Mouse (Mus musculus): Measurements from ENCODE around the gene 3110001I22Rik. TPM values are rescaled to one million over a fixed set of nuclear protein-coding genes. Genes with fewer than 3 reads are reported as not detected.
"Not testable (repeated sequence)": the region's sequence is repeated elsewhere in the genome, so short reads cannot be mapped to it uniquely, and the experiment has no call there.

Gene 3110001I22Rik
- 7.8 and 10.9 TPM in 2 replicates for total RNA-seq (2012; rRNA removed)

GRCm38 (mm10) chr16:13671685-13672385, at the start of gene 3110001I22Rik, which contains the start of gene Bfar:
Gene 3110001I22Rik, plus strand, starts transcription at chr16:13671929.
Gene Bfar, plus strand, starts transcription at chr16:13671858.
- peak within 1 kb of the TSS; percentile 80 to 91 for H3K4me3 ChIP-seq (ENCODE audit: insufficient read depth in 1 of 2, low read depth in 1 of 2, low read length in 2 of 2, poor library complexity in 1 of 2, severe bottlenecking in 1 of 2)
- in situ Hi-C loops (cut with MboI; ENCODE audit: low sequenced_read_pairs in 2 of 2, unreplicated experiment in 2 of 2): no loop called here
- DNase-seq (ENCODE audit: low read depth, low spot score): peak; percentile 87
- TF ChIP-seq HCFC1 (IDR thresholded peaks at IDR 0.05; ENCODE audit: borderline replicate concordance, insufficient read depth, low read length) (0 out of 2 replicates have a peak, but pooled peaks have one; percentile 51), ZNF384 (IDR thresholded peaks at IDR 0.05; ENCODE audit: low read depth, low read length) (no peak)
- peaks cover 0 to 6% of the 10 kb centered on the region in 2 experiments; a peak in 1 of 4 replicates for H3K4me1 ChIP-seq (ENCODE audit: control insufficient read depth in 2 of 2, insufficient read depth in 2 of 2, low read length in 2 of 2, poor library complexity in 1 of 2)
- H3K9ac ChIP-seq (ENCODE audit: insufficient read depth, low read depth, low read length, poor library complexity, severe bottlenecking): peak within 1 kb of the TSS; percentile 92
- no peaks in the 10 kb centered on the region for H3K9me3 ChIP-seq (ENCODE audit: control insufficient read depth, insufficient read depth, low read depth, low read length)
- H3K36me3 ChIP-seq (ENCODE audit: control insufficient read depth, insufficient read depth, low read length, poor library complexity, severe bottlenecking): peaks cover 2% of the 10 kb centered on the region; the same call in 1 of the 2 replicates
- H3K27ac ChIP-seq (ENCODE audit: insufficient read depth, low read depth, low read length, poor library complexity, severe bottlenecking): peak within 1 kb of the TSS; percentile 34

GRCm38 (mm10) chr16:13628345-13628744, 43.4 kb upstream of the 3110001I22Rik start:
- TF ChIP-seq CHD2 (IDR thresholded peaks at IDR 0.05; ENCODE audit: low read depth, low read length): no peak
- no peak for TF ChIP-seq ZNF384 (IDR thresholded peaks at IDR 0.05; ENCODE audit: low read depth, low read length)
- TF ChIP-seq MAFK (IDR thresholded peaks at IDR 0.05; ENCODE audit: insufficient read depth, low read depth, low read length): no peak
- no peak for TF ChIP-seq HCFC1 (IDR thresholded peaks at IDR 0.05; ENCODE audit: borderline replicate concordance, insufficient read depth, low read length)
- TF ChIP-seq ZC3H11A (IDR thresholded peaks at IDR 0.05; ENCODE audit: borderline replicate concordance, low read depth, low read length): no peak
- Histone ChIP-seq H3K9ac (ENCODE audit: insufficient read depth, low read depth, low read length, poor library complexity, severe bottlenecking) (no peak overlapping the region), H3K36me3 (ENCODE audit: control insufficient read depth, insufficient read depth, low read length, poor library complexity, severe bottlenecking) (peaks cover 21% of the 10 kb centered on the region), H3K9me3 (ENCODE audit: control insufficient read depth, insufficient read depth, low read depth, low read length) (no peaks in the 10 kb centered on the region), H3K4me1 (ENCODE audit: control insufficient read depth in 2 of 2, insufficient read depth in 2 of 2, low read length in 2 of 2, poor library complexity in 1 of 2) (no peaks in the 10 kb centered on the region), H3K4me3 (ENCODE audit: insufficient read depth in 1 of 2, low read depth in 1 of 2, low read length in 2 of 2, poor library complexity in 1 of 2, severe bottlenecking in 1 of 2) (no peak overlapping the region), H3K27ac (ENCODE audit: insufficient read depth, low read depth, low read length, poor library complexity, severe bottlenecking) (no peak overlapping the region)
- in situ Hi-C loops (cut with MboI; ENCODE audit: low sequenced_read_pairs in 2 of 2, unreplicated experiment in 2 of 2): no loop called here
- DNase-seq (ENCODE audit: low read depth, low spot score): peak; percentile 26

- DNase-seq (ENCODE audit: low read depth, low spot score); H3K4me1 ChIP-seq (ENCODE audit: control insufficient read depth in 2 of 2, insufficient read depth in 2 of 2, low read length in 2 of 2, poor library complexity in 1 of 2); H3K9me3 ChIP-seq (ENCODE audit: control insufficient read depth, insufficient read depth, low read depth, low read length); H3K9ac ChIP-seq (ENCODE audit: insufficient read depth, low read depth, low read length, poor library complexity, severe bottlenecking); H3K27ac ChIP-seq (ENCODE audit: insufficient read depth, low read depth, low read length, poor library complexity, severe bottlenecking); H3K36me3 ChIP-seq (ENCODE audit: control insufficient read depth, insufficient read depth, low read length, poor library complexity, severe bottlenecking); H3K4me3 ChIP-seq (ENCODE audit: insufficient read depth in 1 of 2, low read depth in 1 of 2, low read length in 2 of 2, poor library complexity in 1 of 2, severe bottlenecking in 1 of 2); in situ Hi-C loops (cut with MboI; ENCODE audit: low sequenced_read_pairs in 2 of 2, unreplicated experiment in 2 of 2): not testable (repeated sequence)
These were observed 33.5 kb upstream of the 3110001I22Rik start for GRCm38 (mm10) chr16:13638198-13638597.

GRCm38 (mm10) chr16:13639508-13639907, 32.2 kb upstream of the 3110001I22Rik start:
- Histone ChIP-seq H3K4me1 (ENCODE audit: control insufficient read depth in 2 of 2, insufficient read depth in 2 of 2, low read length in 2 of 2, poor library complexity in 1 of 2) (no peaks in the 10 kb centered on the region), H3K4me3 (ENCODE audit: insufficient read depth in 1 of 2, low read depth in 1 of 2, low read length in 2 of 2, poor library complexity in 1 of 2, severe bottlenecking in 1 of 2) (no peak overlapping the region), H3K36me3 (ENCODE audit: control insufficient read depth, insufficient read depth, low read length, poor library complexity, severe bottlenecking) (peaks cover 9% of the 10 kb centered on the region), H3K9me3 (ENCODE audit: control insufficient read depth, insufficient read depth, low read depth, low read length) (no peaks in the 10 kb centered on the region), H3K27ac (ENCODE audit: insufficient read depth, low read depth, low read length, poor library complexity, severe bottlenecking) (no peak overlapping the region), H3K9ac (ENCODE audit: insufficient read depth, low read depth, low read length, poor library complexity, severe bottlenecking) (no peak overlapping the region)
- in situ Hi-C loops (cut with MboI; ENCODE audit: low sequenced_read_pairs in 2 of 2, unreplicated experiment in 2 of 2): no loop called here
- TF ChIP-seq CHD2 (IDR thresholded peaks at IDR 0.05; ENCODE audit: low read depth, low read length): no peak
- no peak for TF ChIP-seq ZC3H11A (IDR thresholded peaks at IDR 0.05; ENCODE audit: borderline replicate concordance, low read depth, low read length)
- TF ChIP-seq MAFK (IDR thresholded peaks at IDR 0.05; ENCODE audit: insufficient read depth, low read depth, low read length): no peak
- TF ChIP-seq ZNF384 (IDR thresholded peaks at IDR 0.05; ENCODE audit: low read depth, low read length): no peak
- TF ChIP-seq HCFC1 (IDR thresholded peaks at IDR 0.05; ENCODE audit: borderline replicate concordance, insufficient read depth, low read length): no peak
- DNase-seq (ENCODE audit: low read depth, low spot score): no peak

- in situ Hi-C loops (cut with MboI; ENCODE audit: low sequenced_read_pairs in 2 of 2, unreplicated experiment in 2 of 2): no loop called here
These were observed 31.7 kb upstream of the 3110001I22Rik start for GRCm38 (mm10) chr16:13640064-13640463.

More at GRCm38 (mm10) chr16:13640064-13640463, 31.7 kb upstream of the 3110001I22Rik start:
- DNase-seq (ENCODE audit: low read depth, low spot score): peak; percentile 17
- Histone ChIP-seq H3K9me3 (ENCODE audit: control insufficient read depth, insufficient read depth, low read depth, low read length) (no peaks in the 10 kb centered on the region), H3K4me3 (ENCODE audit: insufficient read depth in 1 of 2, low read depth in 1 of 2, low read length in 2 of 2, poor library complexity in 1 of 2, severe bottlenecking in 1 of 2) (no peak overlapping the region), H3K4me1 (ENCODE audit: control insufficient read depth in 2 of 2, insufficient read depth in 2 of 2, low read length in 2 of 2, poor library complexity in 1 of 2) (no peaks in the 10 kb centered on the region), H3K9ac (ENCODE audit: insufficient read depth, low read depth, low read length, poor library complexity, severe bottlenecking) (no peak overlapping the region), H3K36me3 (ENCODE audit: control insufficient read depth, insufficient read depth, low read length, poor library complexity, severe bottlenecking) (peaks cover 9% of the 10 kb centered on the region; the same call in 1 of the 2 replicates), H3K27ac (ENCODE audit: insufficient read depth, low read depth, low read length, poor library complexity, severe bottlenecking) (no peak overlapping the region; the same call in 1 of the 2 replicates)
- no peak for TF ChIP-seq HCFC1 (IDR thresholded peaks at IDR 0.05; ENCODE audit: borderline replicate concordance, insufficient read depth, low read length)
- no peak for TF ChIP-seq ZNF384 (IDR thresholded peaks at IDR 0.05; ENCODE audit: low read depth, low read length)
- TF ChIP-seq CHD2 (IDR thresholded peaks at IDR 0.05; ENCODE audit: low read depth, low read length): no peak
- no peak for TF ChIP-seq ZC3H11A (IDR thresholded peaks at IDR 0.05; ENCODE audit: borderline replicate concordance, low read depth, low read length)
- TF ChIP-seq MAFK (IDR thresholded peaks at IDR 0.05; ENCODE audit: insufficient read depth, low read depth, low read length): no peak
